Mouse (Mus musculus): Measurements from ENCODE around the gene Dapk1.

DNA sequence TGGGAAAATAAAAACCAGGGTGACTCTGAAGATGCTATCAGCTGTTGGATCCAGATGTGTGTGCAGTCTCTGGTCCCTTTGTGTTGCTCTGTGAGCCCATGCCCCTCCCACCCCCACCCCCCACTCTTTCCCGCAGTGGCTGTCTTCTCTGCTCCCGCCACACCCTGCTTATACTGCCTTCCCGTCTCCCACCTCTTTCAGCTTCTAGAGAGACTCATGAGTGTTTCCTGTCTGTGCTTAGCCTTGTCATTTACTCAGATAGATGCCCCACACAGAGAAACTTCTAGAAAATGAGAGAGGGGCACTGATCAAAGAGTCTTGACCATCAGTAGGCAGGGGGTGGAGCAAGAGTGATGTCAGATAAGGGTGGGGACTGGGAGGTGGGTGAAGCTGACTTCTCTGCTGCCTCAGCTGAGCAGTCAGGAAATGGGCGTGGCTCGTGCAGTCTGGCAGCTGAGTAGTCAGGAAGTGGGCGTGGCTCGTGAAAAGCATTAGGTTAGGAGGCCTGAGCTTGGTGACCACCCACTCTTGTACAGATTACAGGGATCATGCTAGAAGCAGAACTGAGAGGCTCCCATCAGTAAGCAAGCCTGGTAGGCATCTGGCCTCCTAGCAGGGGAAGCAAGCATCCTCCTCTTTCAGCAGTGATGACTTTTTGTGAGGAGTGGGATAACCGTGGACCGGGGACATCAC, 136.0 kb downstream of the Dapk1 start:
- TF ChIP-seq POLR2A (IDR thresholded peaks at IDR 0.05; ENCODE audit: borderline replicate concordance, control insufficient read depth, low read depth, low read length) (peak; percentile 26; the same call in 1 of the 2 replicates), CTCF (IDR thresholded peaks at IDR 0.05; ENCODE audit: control insufficient read depth, insufficient read depth, low read length) (no peak)
